Mouse (Mus musculus) heart, adult 9 months (tissue): ENCODE measurements around the gene Zfyve21.

Experiments used
- DNase-seq, 2 experiments: peaks; one replicate each; pipeline ENCODE4 v3.0.0; 2022; ENCODE audit warnings: low spot score in 2 of 2

Gene Zfyve21

DNA sequence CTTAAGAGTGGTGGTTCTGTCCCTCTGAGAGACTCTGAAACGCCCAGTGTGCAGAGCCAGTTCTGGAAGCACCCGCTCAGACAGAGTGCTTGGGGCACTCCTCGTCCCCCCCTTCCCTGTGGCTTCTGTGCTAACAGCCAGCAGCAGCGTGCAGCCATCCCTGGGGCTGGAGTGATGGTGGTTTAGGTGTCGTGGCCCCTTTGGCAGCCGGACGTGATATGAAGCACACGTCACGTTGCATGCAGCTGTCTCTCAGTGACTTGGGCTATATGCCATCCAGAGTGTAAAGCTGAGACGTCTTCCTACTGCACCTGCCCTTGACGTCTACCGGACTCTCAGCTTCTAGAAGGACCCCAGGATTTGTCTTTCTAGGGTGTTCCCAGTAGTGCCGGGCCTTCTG is 15.5 kb upstream of the Zfyve21 start:
- DNase-seq, result no peak

- peak in 1 of 2 experiments; percentile 38 for DNase-seq
Measured at GRCm38 (mm10) chr12:111800459-111801183, 13.3 kb upstream of the Zfyve21 start.

DNA sequence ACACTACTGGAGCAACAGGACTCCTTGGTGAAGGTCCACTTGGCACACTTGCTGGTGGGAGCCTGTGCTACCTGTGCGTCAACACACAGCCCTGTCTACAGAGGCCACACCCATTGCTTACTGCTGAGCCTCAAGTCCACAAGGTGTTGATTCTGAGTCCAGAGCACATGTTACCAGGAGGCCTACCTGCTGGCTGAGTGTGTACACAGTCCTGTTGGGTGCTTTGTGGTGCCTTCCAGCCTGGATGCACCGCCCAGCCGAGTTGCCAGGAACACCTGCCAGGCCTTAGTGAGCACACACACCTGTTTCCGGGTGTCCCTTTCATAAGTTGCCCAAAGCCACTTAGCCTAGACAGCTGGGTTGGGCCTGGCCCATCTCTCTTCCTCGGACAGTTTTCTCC is 10.4 kb upstream of the Zfyve21 start:
- DNase-seq, result no peak

GRCm38 (mm10) chr12:111808775-111809174 is 5.2 kb upstream of the Zfyve21 start:
- DNase-seq, result no peak

GRCm38 (mm10) chr12:111809762-111810161 is 4.2 kb upstream of the Zfyve21 start:
- DNase-seq, result peak; percentile 62 to 71

DNA sequence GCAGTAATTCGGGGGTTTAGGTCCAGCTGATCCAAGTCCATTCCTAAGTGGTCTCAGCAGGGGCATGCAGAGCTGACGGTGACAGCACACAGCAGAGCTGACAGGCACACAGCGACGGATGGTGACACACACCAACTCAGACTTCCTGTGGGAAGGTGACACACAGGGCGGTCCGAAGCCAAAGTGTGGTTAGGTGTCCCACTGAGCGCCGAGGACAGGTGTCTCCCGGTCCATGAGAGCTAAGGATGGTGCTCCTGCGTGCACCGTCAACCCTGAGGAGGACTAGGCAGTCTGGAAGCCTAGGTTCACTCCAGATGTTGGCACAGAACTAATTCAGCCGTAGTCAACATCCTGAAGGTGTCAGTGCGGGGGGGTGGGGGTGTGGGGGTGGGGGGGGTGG is 1.9 kb upstream of the Zfyve21 start:
- no peak for DNase-seq

DNA sequence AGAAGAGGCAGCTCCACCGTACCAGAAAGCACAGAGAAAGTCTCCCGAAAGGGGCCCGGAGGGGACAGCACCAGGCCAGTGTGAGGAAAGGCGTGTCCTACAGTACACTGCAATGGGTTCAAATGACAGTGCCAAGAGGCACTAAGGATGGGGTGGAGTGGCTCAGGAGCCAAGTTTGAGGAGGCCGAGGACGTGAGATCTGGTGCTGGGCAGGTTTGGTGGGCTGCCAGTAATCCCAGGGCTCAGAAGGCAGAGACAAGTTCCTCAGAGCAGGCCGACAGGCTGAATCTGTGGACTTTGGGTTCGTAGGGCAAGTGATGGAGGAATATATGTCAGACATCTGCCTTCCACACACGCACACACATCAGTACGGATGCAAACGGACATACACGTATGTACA is 1.4 kb upstream of the Zfyve21 start:
- no peak for DNase-seq

DNA sequence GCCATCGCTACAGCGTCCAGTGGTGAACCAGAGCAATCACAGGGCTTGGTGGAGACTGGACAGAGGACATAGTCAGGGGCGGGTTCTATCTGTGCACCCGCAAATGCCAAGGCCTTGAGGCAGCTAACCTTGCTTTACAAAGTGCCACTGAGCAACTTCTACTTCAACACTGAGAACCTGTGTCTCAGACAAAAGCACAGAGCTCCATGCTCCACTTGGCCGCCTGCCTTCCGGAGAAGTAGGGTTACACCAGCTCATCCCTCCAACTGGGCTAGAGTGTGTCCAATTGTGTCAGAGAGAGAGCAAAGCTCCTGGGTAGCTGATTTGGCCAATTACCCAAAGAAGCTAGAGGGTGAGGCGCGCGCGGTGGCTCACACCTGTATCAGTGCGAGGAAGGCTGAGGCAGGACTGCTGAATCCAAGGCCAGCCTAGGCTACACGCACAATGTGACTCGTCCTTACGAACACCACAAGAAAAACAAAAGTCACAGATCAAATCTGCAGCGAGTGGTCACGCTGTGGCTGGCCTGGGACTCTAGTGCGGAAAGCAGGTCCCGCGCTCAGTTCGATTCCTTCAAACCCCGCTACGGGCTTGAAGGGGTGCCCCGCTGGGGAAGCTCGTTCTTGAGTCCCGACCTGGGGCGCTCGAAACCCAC is 732 bp upstream of the Zfyve21 start:
- no peak for DNase-seq

GRCm38 (mm10) chr12:111814769-111815762 is 1.1 kb downstream of the Zfyve21 start:
- DNase-seq, result no peak

DNA sequence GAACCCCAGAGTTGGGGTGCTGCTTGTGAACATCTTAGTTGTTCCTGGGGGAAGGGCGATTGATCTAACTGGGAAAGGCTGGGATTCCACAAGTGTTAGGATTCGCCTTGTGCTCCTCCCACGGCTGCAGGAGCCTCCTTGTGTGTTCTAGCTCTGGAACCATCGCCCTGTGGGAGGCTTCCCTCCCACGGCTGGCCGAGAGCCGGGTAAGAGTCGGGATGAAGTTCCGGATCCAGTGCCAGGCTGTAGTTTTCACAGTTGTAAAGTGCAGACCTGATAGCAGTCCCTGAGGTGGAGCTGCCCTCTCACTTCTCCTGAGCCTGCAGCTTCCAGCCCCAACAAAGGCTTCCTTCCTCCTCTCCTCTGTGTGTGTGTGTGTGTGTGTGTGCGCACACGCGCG is 2.6 kb downstream of the Zfyve21 start:
- DNase-seq, result peak in 1 of 2 experiments; percentile 39

GRCm38 (mm10) chr12:111816967-111817366 is 3.0 kb downstream of the Zfyve21 start:
- no peak for DNase-seq

DNA sequence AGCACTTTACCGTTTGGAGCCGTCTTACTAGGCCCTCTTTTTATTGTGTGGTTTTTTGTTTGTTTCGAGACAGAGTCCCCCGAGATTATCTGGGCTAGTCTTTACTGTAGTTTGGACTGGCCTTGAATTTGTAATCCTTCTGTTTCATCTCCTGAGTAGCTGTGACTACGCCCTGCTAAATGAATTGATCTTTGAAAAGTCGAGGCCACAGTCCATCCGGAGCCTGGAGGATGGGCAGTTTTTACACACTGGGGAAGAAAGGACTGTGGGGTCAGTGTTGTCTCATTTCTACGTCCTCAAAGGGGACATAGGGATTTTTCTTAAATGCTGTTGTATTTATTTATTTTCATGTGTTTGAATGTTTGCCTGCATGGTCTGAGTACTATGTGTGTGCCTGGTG is 4.0 kb downstream of the Zfyve21 start:
- no peak for DNase-seq

GRCm38 (mm10) chr12:111819936-111820335 is 6.0 kb downstream of the Zfyve21 start:
- DNase-seq, result no peak

DNA sequence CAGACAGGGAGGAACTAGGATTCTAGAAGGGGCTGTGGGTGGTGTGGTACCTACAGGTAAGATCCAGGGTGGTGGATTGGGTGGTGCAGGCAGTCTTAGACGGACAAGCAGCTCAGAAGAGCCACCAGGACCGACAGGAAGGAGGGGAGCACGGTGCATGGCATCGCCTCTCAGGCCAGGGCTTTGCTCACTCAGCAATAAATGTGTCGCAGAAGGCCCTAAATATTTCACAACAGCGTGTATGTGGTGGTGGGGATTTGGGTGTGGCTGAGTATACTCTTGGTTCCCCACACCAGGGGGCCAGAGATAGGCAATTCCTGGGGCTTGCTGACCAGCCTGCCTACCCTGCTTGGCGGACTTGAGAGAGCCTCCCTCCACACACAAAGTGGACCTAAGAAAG is 6.7 kb downstream of the Zfyve21 start:
- no peak for DNase-seq

DNA sequence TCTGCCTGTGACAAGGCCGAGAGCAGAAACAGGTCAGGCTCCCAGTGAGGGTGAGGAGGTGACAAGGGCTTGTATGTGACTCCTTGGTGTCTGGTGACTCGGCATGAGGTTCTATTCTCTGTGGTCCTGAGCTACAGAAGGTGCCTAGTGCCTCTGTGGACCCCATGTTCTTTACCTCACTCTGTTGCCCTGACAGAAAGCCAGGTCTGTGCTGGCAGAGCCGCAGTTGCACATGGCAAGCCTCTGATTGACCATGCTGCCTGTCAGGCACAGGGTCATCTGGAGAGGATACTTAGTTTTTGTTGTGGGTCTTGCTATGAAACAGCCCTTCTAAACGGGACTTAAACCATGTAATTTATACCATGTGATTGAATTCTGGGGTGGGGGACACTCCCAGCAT is 8.0 kb downstream of the Zfyve21 start:
- DNase-seq, result no peak

- DNase-seq, result no peak
Measured at GRCm38 (mm10) chr12:111827556-111827955, 13.6 kb downstream of the Zfyve21 start.

DNA sequence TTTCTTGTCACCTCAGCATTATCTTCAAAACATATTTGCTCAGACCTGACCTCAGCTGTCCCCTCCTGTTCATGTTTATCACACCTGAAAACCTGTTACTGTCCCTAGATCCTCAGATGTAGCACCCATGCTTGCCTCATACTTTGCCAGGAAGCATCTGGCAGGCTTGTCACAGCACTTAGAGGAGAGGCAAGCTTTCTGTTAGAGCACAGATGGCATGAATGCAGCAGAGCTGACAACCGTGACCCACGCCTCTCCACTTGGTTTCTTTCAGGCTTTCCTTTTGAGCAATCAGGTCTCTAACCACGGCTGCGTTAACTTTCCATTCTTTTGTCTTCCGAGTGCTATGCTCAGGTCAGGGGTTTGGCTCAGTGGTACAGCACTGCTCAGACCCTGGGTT is 15.5 kb downstream of the Zfyve21 start:
- no peak for DNase-seq

- no peak for DNase-seq
Measured at GRCm38 (mm10) chr12:111829954-111830353, 16.0 kb downstream of the Zfyve21 start.

- no peak for DNase-seq
Measured at GRCm38 (mm10) chr12:111830375-111830774, 16.4 kb downstream of the Zfyve21 start.

GRCm38 (mm10) chr12:111832643-111833042 is 18.7 kb downstream of the Zfyve21 start:
- DNase-seq, result no peak

GRCm38 (mm10) chr12:111833457-111833856 is 19.5 kb downstream of the Zfyve21 start:
- no peak for DNase-seq
